Mouse (Mus musculus) right cerebral cortex, postnatal 36 days (tissue): ENCODE data around the gene Bahcc1.

Experiments used
- DNase-seq, 2 experiments: peaks; one replicate each; pipeline ENCODE4 v3.0.0; 2022; ENCODE audit warnings: low spot score in 2 of 2, mixed read lengths in 1 of 2

Bahcc1 gene

GRCm38 (mm10) chr11:120232230-120233097 is at the start of gene Bahcc1:
Gene Bahcc1, plus strand, starts transcription at chr11:120232947.
- DNase-seq: peak; percentile 100

GRCm38 (mm10) chr11:120183180-120183579 is 49.6 kb upstream of the Bahcc1 start:
- DNase-seq: no peak

- no peak for DNase-seq
Measured at GRCm38 (mm10) chr11:120183708-120184107, 49.0 kb upstream of the Bahcc1 start.

GRCm38 (mm10) chr11:120184371-120185315 is 48.1 kb upstream of the Bahcc1 start:
- DNase-seq: no peak

- DNase-seq: no peak
Measured at GRCm38 (mm10) chr11:120185316-120186141, 47.2 kb upstream of the Bahcc1 start.

GRCm38 (mm10) chr11:120186145-120186740 is 46.5 kb upstream of the Bahcc1 start:
- DNase-seq: no peak

GRCm38 (mm10) chr11:120186821-120187235 is 45.9 kb upstream of the Bahcc1 start:
- no peak for DNase-seq

GRCm38 (mm10) chr11:120187236-120188101 is 45.3 kb upstream of the Bahcc1 start:
- DNase-seq: no peak

GRCm38 (mm10) chr11:120188102-120188480 is 44.7 kb upstream of the Bahcc1 start:
- DNase-seq: no peak

- DNase-seq: no peak
Measured at GRCm38 (mm10) chr11:120188481-120189441, 44.0 kb upstream of the Bahcc1 start.

GRCm38 (mm10) chr11:120189459-120190312 is 43.1 kb upstream of the Bahcc1 start:
- peak; percentile 99 for DNase-seq

GRCm38 (mm10) chr11:120190526-120191412 is 42.0 kb upstream of the Bahcc1 start:
- DNase-seq: no peak

GRCm38 (mm10) chr11:120198831-120199230 is 33.9 kb upstream of the Bahcc1 start:
- no peak for DNase-seq

- DNase-seq: no peak
Measured at GRCm38 (mm10) chr11:120199766-120200165, 33.0 kb upstream of the Bahcc1 start.

GRCm38 (mm10) chr11:120200621-120201020 is 32.1 kb upstream of the Bahcc1 start:
- no peak for DNase-seq

GRCm38 (mm10) chr11:120204200-120204599 is 28.5 kb upstream of the Bahcc1 start:
- no peak for DNase-seq
